Mouse (Mus musculus): ENCODE measurements around the gene Spock2. TPM values are rescaled to one million over a fixed set of nuclear protein-coding genes. Genes with fewer than 3 reads are reported as not detected.
"Not testable (repeated sequence)": the region's sequence is repeated elsewhere in the genome, so short reads cannot be mapped to it uniquely, and the experiment has no call there.

The Spock2 gene
- total RNA-seq, 2 experiments from 2014 or later = 29.0 to 34.4 TPM

- DNase-seq = peak; percentile 85 to 86
Observed at GRCm38 (mm10) chr10:60148087-60148486, 42.1 kb downstream of the Spock2 start.

- no peak for DNase-seq
Observed at GRCm38 (mm10) chr10:60151107-60151663, 45.2 kb downstream of the Spock2 start.

- peak; percentile 59 to 66 for DNase-seq
Observed at GRCm38 (mm10) chr10:60156016-60156415, 50.0 kb downstream of the Spock2 start.

DNA sequence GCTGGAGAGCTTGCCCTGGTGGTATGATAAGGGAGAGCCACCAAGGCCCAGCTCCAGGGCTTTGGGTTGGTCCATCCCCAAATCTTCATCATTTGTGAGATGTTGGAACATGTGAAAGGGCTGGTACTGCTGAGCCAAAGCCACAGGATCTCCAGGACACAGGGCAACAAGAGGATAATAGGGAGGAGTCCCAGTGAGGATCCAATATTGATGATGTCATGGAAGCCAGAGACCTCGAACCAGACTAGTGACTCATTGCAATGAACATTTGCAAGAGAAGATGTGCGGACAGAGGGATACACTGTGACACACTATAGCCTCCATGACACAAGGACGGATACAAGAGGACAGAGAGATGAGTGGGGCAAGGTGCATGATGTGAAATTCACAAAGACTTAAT is 52.1 kb downstream of the Spock2 start:
- DNase-seq = no peak

DNA sequence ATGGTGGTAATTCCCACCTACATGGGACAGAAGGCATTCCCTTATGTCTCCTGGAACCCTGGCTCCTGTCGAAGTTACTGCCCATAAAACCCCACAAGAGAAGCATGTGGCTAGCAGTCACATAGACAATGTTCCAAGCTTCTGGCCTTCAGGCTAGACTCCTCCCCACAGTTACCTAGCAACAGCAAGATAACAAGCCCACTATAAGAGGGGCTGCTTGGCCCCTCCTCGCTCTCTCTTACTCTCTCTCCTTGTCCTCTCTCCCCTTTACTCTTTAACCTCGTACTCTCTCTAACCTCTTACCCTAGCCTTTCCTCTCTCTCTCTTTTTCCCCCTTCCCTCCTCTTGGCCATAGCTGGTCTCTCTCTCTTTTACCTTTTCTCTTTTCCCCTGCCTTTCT is 55.4 kb downstream of the Spock2 start:
- DNase-seq = not testable (repeated sequence)

- not testable (repeated sequence) for DNase-seq
Observed at GRCm38 (mm10) chr10:60162184-60162972, 56.4 kb downstream of the Spock2 start.

GRCm38 (mm10) chr10:60162973-60163255 is 56.9 kb downstream of the Spock2 start:
- DNase-seq = no peak

DNA sequence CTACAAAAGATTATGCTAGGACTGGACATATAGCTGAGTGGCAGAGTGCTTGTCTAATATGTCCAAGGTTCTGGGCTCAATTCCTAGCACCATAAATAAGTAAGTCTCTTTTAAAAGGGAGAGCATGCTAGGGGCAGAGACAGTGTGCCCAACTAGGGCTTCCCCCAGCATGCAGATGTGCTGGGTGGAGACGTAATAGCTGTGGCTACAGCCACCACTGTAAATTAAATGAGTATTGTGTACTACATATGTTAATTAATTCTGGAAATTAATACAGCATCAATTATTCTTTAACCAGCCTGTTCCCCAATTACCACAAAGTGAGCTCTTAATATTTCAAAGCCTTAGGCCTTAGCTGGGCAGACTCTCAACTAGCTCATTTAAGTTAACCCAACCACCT is 58.9 kb downstream of the Spock2 start:
- no peak for DNase-seq

GRCm38 (mm10) chr10:60166068-60166467 is 60.0 kb downstream of the Spock2 start:
- no peak for DNase-seq

DNA sequence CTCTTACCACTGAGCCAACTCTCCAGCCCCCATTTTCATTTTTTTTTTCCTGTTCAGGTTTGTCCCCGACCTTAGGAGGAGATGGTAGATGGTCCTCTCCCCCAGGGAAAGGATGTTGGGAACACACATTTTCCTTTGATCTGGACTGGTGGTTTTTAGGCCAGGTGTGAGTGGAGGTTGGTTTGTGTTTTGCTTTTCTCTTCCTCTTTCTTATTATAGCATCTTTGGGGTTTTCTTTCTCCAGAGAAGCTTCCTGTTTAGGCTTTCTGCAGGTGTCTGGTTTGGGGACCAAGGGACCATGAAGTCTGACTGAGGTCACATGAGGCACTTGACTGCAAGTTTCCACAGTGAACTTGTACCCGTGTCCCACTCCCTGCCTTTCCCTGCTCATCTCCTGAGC is 62.3 kb downstream of the Spock2 start:
- no peak for DNase-seq

DNA sequence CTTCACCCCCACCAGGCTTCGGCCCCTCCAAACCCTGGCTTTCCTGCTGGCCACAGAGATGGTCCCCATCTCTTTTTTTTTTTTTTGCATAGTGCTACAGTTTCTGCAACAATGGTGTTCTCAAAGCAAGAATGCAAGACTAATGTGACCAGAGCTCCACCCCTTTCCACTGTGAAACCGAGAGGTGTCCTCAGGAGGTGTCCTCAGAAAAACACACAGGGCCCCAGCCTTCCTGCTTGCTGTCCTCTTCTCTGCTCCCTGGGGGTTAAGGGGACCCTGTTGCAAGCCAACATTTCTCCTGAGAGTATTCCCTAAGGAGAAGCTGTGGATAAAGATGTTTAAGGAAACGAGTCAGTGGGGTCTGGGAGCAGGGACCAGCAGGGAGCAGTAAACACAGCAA is 62.9 kb downstream of the Spock2 start:
- DNase-seq = no peak

DNA sequence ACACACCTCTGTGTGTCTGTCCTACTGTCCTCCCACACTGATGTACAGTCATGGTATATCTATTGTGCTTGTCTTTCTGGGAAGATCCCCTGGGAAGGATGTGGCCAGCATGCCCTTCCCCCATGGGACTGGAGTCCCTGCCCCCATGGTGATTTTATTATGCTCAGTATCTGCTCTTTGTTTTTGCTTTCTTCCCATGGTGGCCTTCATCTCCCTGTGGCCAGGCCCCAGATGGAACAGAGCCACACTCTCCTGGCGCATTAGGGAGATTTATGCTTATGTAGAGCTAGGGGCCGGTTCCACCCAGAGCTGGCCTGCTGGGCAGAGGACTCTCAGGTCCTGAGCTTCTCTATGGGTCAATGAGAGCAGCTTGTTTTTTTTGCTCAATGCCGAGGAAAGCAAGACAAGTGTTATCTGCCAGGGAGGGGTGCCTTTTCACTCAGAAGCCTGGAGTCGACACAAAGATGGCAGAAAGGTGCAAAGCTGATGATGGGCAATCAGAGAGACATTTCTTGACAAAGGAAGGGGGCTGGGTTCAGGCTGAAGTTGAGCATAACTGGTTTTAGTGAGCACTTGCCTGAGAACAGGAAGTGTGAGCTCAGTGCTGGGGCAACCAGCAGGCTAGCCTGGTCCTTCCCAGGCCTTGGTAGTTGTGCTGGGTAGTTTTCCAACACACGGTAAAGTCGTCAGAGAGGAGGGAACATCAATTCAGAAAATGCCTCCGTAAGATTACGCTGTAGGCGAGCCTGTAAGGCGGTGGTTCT is 64.5 kb downstream of the Spock2 start:
- DNase-seq = peak; percentile 80

DNA sequence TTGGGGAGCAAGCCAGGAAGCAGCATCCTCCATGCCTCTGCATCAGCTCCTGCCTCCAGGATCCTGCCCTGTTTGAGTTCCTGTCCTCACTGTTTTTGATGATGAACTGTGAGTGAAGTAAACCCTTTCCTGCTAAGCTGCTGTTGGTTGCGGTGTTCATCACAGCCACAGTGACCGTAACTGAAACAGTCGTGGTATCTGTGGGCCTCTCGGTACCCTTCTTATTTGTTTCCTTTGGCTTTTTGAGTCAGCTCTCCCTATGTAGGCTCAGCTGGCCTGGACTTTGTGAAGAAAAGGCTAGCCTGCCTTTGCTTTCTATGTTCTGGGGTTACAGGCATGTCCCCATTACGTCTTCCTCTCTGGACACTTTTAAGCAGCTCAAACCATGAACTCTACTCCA is 65.3 kb downstream of the Spock2 start:
- DNase-seq = no peak

DNA sequence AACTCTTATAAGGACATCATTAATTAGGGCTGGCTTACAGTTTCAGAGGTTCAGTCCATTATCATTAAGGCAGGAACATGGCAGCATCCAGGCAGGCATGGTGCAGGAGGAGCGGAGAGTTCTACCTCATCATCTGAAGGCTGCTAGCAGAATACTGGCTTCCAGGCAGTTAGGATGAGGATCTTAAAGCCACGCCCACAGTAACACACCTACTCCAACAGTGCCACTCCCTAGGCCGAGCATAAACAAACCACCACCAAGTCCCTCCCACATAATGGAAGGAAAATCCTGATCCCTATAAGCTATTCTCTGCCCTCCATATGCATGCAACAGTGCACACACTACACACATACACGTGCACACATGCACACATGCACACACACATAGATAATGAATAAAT is 66.3 kb downstream of the Spock2 start:
- no peak for DNase-seq

GRCm38 (mm10) chr10:60173035-60173434 is 67.0 kb downstream of the Spock2 start:
- DNase-seq = peak; percentile 87 to 91

- no peak for DNase-seq
Observed at GRCm38 (mm10) chr10:60174506-60174905, 68.5 kb downstream of the Spock2 start.

DNA sequence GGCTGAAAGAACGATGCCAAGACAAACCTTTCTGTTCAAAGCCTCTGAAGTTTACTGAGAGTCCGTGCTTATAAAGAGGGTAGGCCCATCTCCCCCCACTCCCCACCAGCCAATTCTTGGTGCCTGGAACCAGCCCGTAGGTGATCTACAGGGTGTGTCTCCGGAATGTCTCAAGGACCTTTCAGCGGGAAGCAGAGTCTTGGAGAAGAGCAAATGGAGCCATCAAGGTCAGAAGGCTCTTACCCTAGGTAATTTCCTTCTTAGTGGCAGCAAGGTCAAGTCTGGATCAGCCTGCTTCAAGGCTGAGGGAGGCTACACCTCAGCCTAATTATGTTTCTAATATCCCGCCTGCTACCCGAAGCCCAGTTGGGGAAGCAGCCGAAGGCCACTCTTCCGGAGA is 69.3 kb downstream of the Spock2 start:
- DNase-seq = not testable (repeated sequence)

Small RNA genes within 50 kb of the gene (microRNA-seq; reads per million reads assigned to microRNA genes)
- not detected for gene Mir6906

Other genes starting within 250 kb of the Spock2 start
- 10 to 100 TPM; 51.3 to 62.5 TPM for gene Dnajb12, start 226.7 kb upstream of the Spock2 start, total RNA-seq (2021)
- 10 to 100 TPM; 76.4 to 98.7 TPM for gene Ddit4, start 154.4 kb upstream of the Spock2 start, total RNA-seq (2021)
- gene Ascc1, start 103.4 kb upstream of the Spock2 start, total RNA-seq (2021) = 10 to 100 TPM; 27.1 to 32.8 TPM
- 10 to 100 TPM; 67.5 to 72.7 TPM for gene Anapc16, start 103.1 kb upstream of the Spock2 start, total RNA-seq (2021)
- gene Chst3, start 113.0 kb downstream of the Spock2 start, total RNA-seq (2021) = 1 to 10 TPM in 1 of 2 experiments, under 1 TPM in 1; 0.76 to 1.4 TPM
- gene Psap, start 171.4 kb downstream of the Spock2 start, total RNA-seq (2021) = 1,000 to 10,000 TPM; 1,035 to 1,192 TPM
- gene Vsir, start 240.6 kb downstream of the Spock2 start, total RNA-seq (2021) = 10 to 100 TPM; 10.0 to 16.9 TPM

Data from adrenal gland, postnatal 36 days (tissue).